Mouse (Mus musculus) skeletal muscle tissue, adult 2 months (tissue): Measurements from ENCODE around the gene Gm20814.
"Not testable (repeated sequence)": the region's sequence is repeated elsewhere in the genome, so short reads cannot be mapped to it uniquely, and the experiment has no call there.

Experiments
- DNase-seq: peaks from one replicate; pipeline ENCODE4 v3.0.0-alpha.2; 2012; ENCODE audit warnings: low read depth, low spot score

The Gm20814 gene

DNA sequence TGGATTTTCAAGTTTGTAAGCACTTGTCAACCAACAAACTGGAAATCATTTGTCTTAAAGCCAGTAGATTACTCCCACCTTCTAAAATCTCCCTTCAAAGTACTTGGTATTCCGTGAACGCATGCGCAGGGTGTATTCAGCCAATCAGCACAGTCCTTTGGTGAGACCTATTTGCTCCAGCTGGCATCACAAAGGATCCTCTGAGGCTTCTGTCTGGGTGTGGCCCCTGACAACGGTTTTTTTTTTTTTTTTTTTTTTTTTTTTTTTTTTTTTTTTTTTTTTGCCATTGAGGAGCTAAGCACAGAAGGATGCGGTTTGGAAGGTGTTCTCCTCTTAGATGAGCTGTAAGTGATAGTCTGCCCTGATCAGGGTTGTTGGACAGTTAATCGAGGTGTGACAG lies at the start of gene Gm20814:
Gene Gm20814 (plus strand): TSS at position 301 of the 400 bp plus-strand sequence.
- not testable (repeated sequence) for DNase-seq
